Mouse (Mus musculus) adrenal gland, adult (tissue): ENCODE data around the gene Pitx2.
A peak's percentile ranks its signal among the peaks of the same experiment; 100 is the strongest.

Experiments used
- DNase-seq, 2 experiments: peaks; one replicate each; pipeline ENCODE4 v3.0.0; 2022 to 2023; ENCODE audit warnings: low spot score in 1 of 2; ENCODE audit not compliant: inconsistent age in 2 of 2

Gene Pitx2

GRCm38 (mm10) chr3:129216491-129216890, 16.8 kb downstream of the Pitx2 start:
- no peak for DNase-seq

- no peak for DNase-seq
Observed at GRCm38 (mm10) chr3:129216911-129217561, 17.4 kb downstream of the Pitx2 start.

- no peak for DNase-seq
Observed at GRCm38 (mm10) chr3:129217862-129218370, 18.2 kb downstream of the Pitx2 start.

- no peak for DNase-seq
Observed at GRCm38 (mm10) chr3:129218371-129218921, 18.8 kb downstream of the Pitx2 start.

GRCm38 (mm10) chr3:129220086-129220670, 20.5 kb downstream of the Pitx2 start:
- no peak for DNase-seq

- no peak for DNase-seq
Observed at GRCm38 (mm10) chr3:129220681-129221379, 21.2 kb downstream of the Pitx2 start.

GRCm38 (mm10) chr3:129221380-129222260, 21.9 kb downstream of the Pitx2 start:
- no peak for DNase-seq

- no peak for DNase-seq
Observed at GRCm38 (mm10) chr3:129222448-129223290, 23.0 kb downstream of the Pitx2 start.

- DNase-seq = no peak
Observed at GRCm38 (mm10) chr3:129223401-129223800, 23.7 kb downstream of the Pitx2 start.

GRCm38 (mm10) chr3:129223964-129224805, 24.5 kb downstream of the Pitx2 start:
- DNase-seq = peak in 1 of 2 experiments; percentile 40

GRCm38 (mm10) chr3:129224806-129225576, 25.3 kb downstream of the Pitx2 start:
- no peak for DNase-seq

GRCm38 (mm10) chr3:129225577-129226289, 26.1 kb downstream of the Pitx2 start:
- no peak for DNase-seq

GRCm38 (mm10) chr3:129226681-129227080, 27.0 kb downstream of the Pitx2 start:
- no peak for DNase-seq

- no peak for DNase-seq
Observed at GRCm38 (mm10) chr3:129227331-129227730, 27.7 kb downstream of the Pitx2 start.

GRCm38 (mm10) chr3:129238010-129238409, 38.3 kb downstream of the Pitx2 start:
- no peak for DNase-seq

GRCm38 (mm10) chr3:129238664-129239258, 39.1 kb downstream of the Pitx2 start:
- DNase-seq = no peak

GRCm38 (mm10) chr3:129250997-129251396, 51.3 kb downstream of the Pitx2 start:
- DNase-seq = no peak
